Mouse (Mus musculus) neural tube, embryonic 11.5 days (tissue): ENCODE measurements at regions not wholly inside any gene's neighbourhood (a gene's known extent, or its start where the extent isn't known, plus 50 kb on each side); places are given as distances from the start of the nearest gene placed in this dataset.

Experiments used
- ATAC-seq: fragments of 200-750 bp; cut with Nextera tagmentation; 2 replicates; pipeline ENCODE4 v1.8.0; 2017; ENCODE audit warnings: moderate number of reproducible peaks, mild to moderate bottlenecking, moderate TSS enrichment, moderate library complexity; ENCODE audit not compliant: insufficient read depth, low FRiP score, low TSS enrichment
- DNase-seq: peaks from one replicate; pipeline ENCODE4 v3.0.0-alpha.2; 2015; ENCODE audit warnings: low spot score
- H3K27ac ChIP-seq: fragments of 300-500 bp; sonication (generic); 2 replicates; pipeline ENCODE4 v1.5.1; 2014; ENCODE audit warnings: low read depth, mild to moderate bottlenecking, low read length
- H3K27me3 ChIP-seq: fragments of 300-500 bp; sonication (generic); 2 replicates; pipeline ENCODE4 v1.6.1; 2014; ENCODE audit warnings: mild to moderate bottlenecking, low read length, mixed read lengths; ENCODE audit not compliant: control insufficient read depth, insufficient read depth
- H3K36me3 ChIP-seq: fragments of 300-500 bp; sonication (generic); 2 replicates; pipeline ENCODE4 v1.6.1; 2014; ENCODE audit warnings: mild to moderate bottlenecking, low read length, moderate library complexity, mixed read lengths; ENCODE audit not compliant: control insufficient read depth, insufficient read depth
- H3K4me1 ChIP-seq: fragments of 300-500 bp; sonication (generic); 2 replicates; pipeline ENCODE4 v1.6.1; 2014; ENCODE audit warnings: low read length, mixed read lengths; ENCODE audit not compliant: control insufficient read depth, insufficient read depth
- H3K4me2 ChIP-seq: fragments of 300-500 bp; sonication (generic); 2 replicates; pipeline ENCODE4 v1.6.1; 2014; ENCODE audit warnings: low read depth, mild to moderate bottlenecking, moderate library complexity
- H3K4me3 ChIP-seq: fragments of 300-500 bp; sonication (generic); 2 replicates; pipeline ENCODE4 v1.5.1; 2014; ENCODE audit warnings: low read depth, low read length
- H3K9ac ChIP-seq: fragments of 300-500 bp; sonication (generic); 2 replicates; pipeline ENCODE4 v1.6.1; 2014; ENCODE audit warnings: mild to moderate bottlenecking, low read length
- H3K9me3 ChIP-seq: fragments of 300-500 bp; sonication (generic); 2 replicates; pipeline ENCODE4 v1.6.1; 2016; ENCODE audit warnings: low read length; ENCODE audit not compliant: control insufficient read depth
- WGBS: fragments of 180-500 bp; shearing (Covaris S2); extraction: QIAGEN DNeasy Blood & Tissue Kit; methylation state at CpG from one replicate; pipeline ENCODE4 v1.1.7; 2014; 5-methylcytosine and 5-hydroxymethylcytosine counted together

GRCm38 (mm10) chr13:102586215-102586614 is 107.1 kb upstream of the Cd180 start:
- Histone ChIP-seq H3K4me3 (no peak overlapping the region), H3K27ac (no peak overlapping the region), H3K9ac (no peak overlapping the region), H3K4me2 (no peak overlapping the region), H3K27me3 (no peaks in the 10 kb centered on the region), H3K4me1 (peaks cover 2% of the 10 kb centered on the region; the same call in 1 of the 2 replicates), H3K36me3 (no peaks in the 10 kb centered on the region), H3K9me3 (no peaks in the 10 kb centered on the region)
- ATAC-seq, result no peak
- DNase-seq, result no peak
- 73% methylated on average over 6 of the region's 6 CpGs for WGBS

GRCm38 (mm10) chr13:102589680-102590435 is 103.5 kb upstream of the Cd180 start:
- Histone ChIP-seq H3K27me3 (no peaks in the 10 kb centered on the region), H3K36me3 (no peaks in the 10 kb centered on the region), H3K4me3 (no peak overlapping the region), H3K27ac (peak overlapping the region; percentile 66), H3K9me3 (no peaks in the 10 kb centered on the region), H3K4me2 (no peak overlapping the region), H3K9ac (no peak overlapping the region), H3K4me1 (peaks cover 2% of the 10 kb centered on the region; the same call in 1 of the 2 replicates)
- WGBS, result 44% methylated on average over 18 of the region's 18 CpGs
- DNase-seq (peak; percentile 36), ATAC-seq (peak; percentile 76)

- Histone ChIP-seq H3K9me3 (no peaks in the 10 kb centered on the region), H3K9ac (no peak overlapping the region), H3K4me3 (no peak overlapping the region), H3K27me3 (no peaks in the 10 kb centered on the region), H3K4me2 (no peak overlapping the region), H3K4me1 (peaks cover 2% of the 10 kb centered on the region; the same call in 1 of the 2 replicates), H3K27ac (no peak overlapping the region), H3K36me3 (no peaks in the 10 kb centered on the region)
- no peak for DNase-seq
- WGBS, result 75% methylated on average over 4 of the region's 4 CpGs
- ATAC-seq, result no peak
These were observed 101.4 kb upstream of the Cd180 start for GRCm38 (mm10) chr13:102591803-102592537.

- H3K27ac ChIP-seq, result no peak overlapping the region
- H3K9ac ChIP-seq, result no peak overlapping the region
- H3K4me2 ChIP-seq, result no peak overlapping the region
- WGBS, result 93% methylated on average over 12 of the region's 12 CpGs
- no peaks in the 10 kb centered on the region for H3K9me3 ChIP-seq
- no peaks in the 10 kb centered on the region for H3K27me3 ChIP-seq
- no peak overlapping the region for H3K4me3 ChIP-seq
- DNase-seq (no peak), ATAC-seq (no peak)
- H3K4me1 ChIP-seq, result peaks cover 2% of the 10 kb centered on the region; the same call in 1 of the 2 replicates
- H3K36me3 ChIP-seq, result no peaks in the 10 kb centered on the region
These were observed 99.8 kb upstream of the Cd180 start for GRCm38 (mm10) chr13:102593405-102594200.

- H3K27ac ChIP-seq, result no peak overlapping the region
- H3K4me1 ChIP-seq, result 0 out of 2 replicates have a peak, but pooled peaks cover 2% of the 10 kb centered on the region
- ATAC-seq (no peak), DNase-seq (no peak)
- no peaks in the 10 kb centered on the region for H3K9me3 ChIP-seq
- H3K27me3 ChIP-seq, result no peaks in the 10 kb centered on the region
- no peak overlapping the region for H3K4me3 ChIP-seq
- no peaks in the 10 kb centered on the region for H3K36me3 ChIP-seq
- no peak overlapping the region for H3K9ac ChIP-seq
- 94% methylated on average over 3 of the region's 3 CpGs for WGBS
- no peak overlapping the region for H3K4me2 ChIP-seq
These were observed 99.2 kb upstream of the Cd180 start for GRCm38 (mm10) chr13:102594201-102594600.

- H3K36me3 ChIP-seq, result no peaks in the 10 kb centered on the region
- no peak for DNase-seq
- H3K27me3 ChIP-seq, result no peaks in the 10 kb centered on the region
- no peaks in the 10 kb centered on the region; the same call in 1 of the 2 replicates for H3K4me1 ChIP-seq
- H3K27ac ChIP-seq, result no peak overlapping the region
- no peak overlapping the region for H3K4me2 ChIP-seq
- WGBS, result 88% methylated on average over 5 of the region's 5 CpGs
- no peak for ATAC-seq
- no peaks in the 10 kb centered on the region for H3K9me3 ChIP-seq
- H3K9ac ChIP-seq, result no peak overlapping the region
- no peak overlapping the region for H3K4me3 ChIP-seq
These were observed 97.8 kb upstream of the Cd180 start for GRCm38 (mm10) chr13:102595602-102596001.

- no peaks in the 10 kb centered on the region; the same call in 1 of the 2 replicates for H3K4me1 ChIP-seq
- H3K9me3 ChIP-seq, result no peaks in the 10 kb centered on the region
- no peak overlapping the region for H3K27ac ChIP-seq
- 87% methylated on average over 2 of the region's 2 CpGs for WGBS
- DNase-seq (no peak), ATAC-seq (no peak)
- no peaks in the 10 kb centered on the region for H3K27me3 ChIP-seq
- no peaks in the 10 kb centered on the region for H3K36me3 ChIP-seq
- no peak overlapping the region for H3K4me2 ChIP-seq
- H3K4me3 ChIP-seq, result no peak overlapping the region
- no peak overlapping the region for H3K9ac ChIP-seq
These were observed 97.3 kb upstream of the Cd180 start for GRCm38 (mm10) chr13:102596101-102596500.

- no peak overlapping the region for H3K27ac ChIP-seq
- H3K4me2 ChIP-seq, result no peak overlapping the region
- WGBS, result 79% methylated on average over 5 of the region's 5 CpGs
- ATAC-seq (no peak), DNase-seq (no peak)
- H3K36me3 ChIP-seq, result no peaks in the 10 kb centered on the region
- H3K9me3 ChIP-seq, result no peaks in the 10 kb centered on the region
- no peaks in the 10 kb centered on the region; the same call in 1 of the 2 replicates for H3K4me1 ChIP-seq
- H3K4me3 ChIP-seq, result no peak overlapping the region
- H3K27me3 ChIP-seq, result no peaks in the 10 kb centered on the region
- no peak overlapping the region for H3K9ac ChIP-seq
These were observed 95.2 kb upstream of the Cd180 start for GRCm38 (mm10) chr13:102598181-102598580.
